Comparison of ENCODE assay signal across 17 mouse cellular contexts in the genomic region with DNA sequence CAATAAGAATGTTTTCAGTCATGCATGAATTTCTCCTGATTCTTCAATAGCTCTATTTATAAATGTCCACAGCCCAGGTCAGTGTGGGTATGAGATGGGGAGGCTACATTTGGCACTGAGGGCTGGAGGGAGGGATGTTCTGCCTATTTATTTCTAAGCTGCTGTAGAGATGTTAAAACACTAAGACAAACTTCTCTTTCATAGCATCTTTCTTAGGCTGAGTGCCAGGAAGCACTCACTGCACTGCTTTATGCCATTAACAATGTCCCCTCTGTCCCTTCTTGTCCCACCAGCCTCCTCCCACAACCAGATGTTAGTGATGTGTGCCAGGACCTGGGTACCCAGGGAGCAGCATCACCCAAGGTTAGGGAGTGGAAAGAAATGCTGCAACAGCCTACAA. TPM values are rescaled to one million over a fixed set of nuclear protein-coding genes. Genes with fewer than 3 reads are reported as not detected.
DNase-seq lines count a peak whose midpoint lies in the region; ATAC-seq and TF ChIP-seq lines count a peak whose summit lies in the region.
"Had no signal": no experiment of that assay in that cellular context is flagged by ENCODE, and none has a peak within 500 bp of the region (broad histone marks: within the 10 kb centered on the region; RNA-seq: fewer than 3 reads in every experiment).

No protein-coding gene starts in this region.

- TF ChIP-seq CTCF in midbrain, postnatal 0 days (IDR thresholded peaks at IDR 0.05): no peak
- TF ChIP-seq CTCF in layer of hippocampus, adult 2 months (conservative IDR thresholded peaks at IDR 0.05): no peak

- H3K4me3 ChIP-seq in midbrain, postnatal 0 days (ENCODE audit: low read depth, low read length): no peak overlapping the region
- H3K4me3 ChIP-seq in midbrain, embryonic 15.5 days: no peak overlapping the region
- no peak overlapping the region for H3K4me3 ChIP-seq in layer of hippocampus, adult 2 months
- H3K4me3 ChIP-seq in limb, embryonic 15.5 days: no peak overlapping the region
- H3K4me3 ChIP-seq in intestine, embryonic 16.5 days (ENCODE audit: low read length): no peak overlapping the region

- peak; percentile 31 for DNase-seq in cerebellum, adult 9-10 months
- DNase-seq in cerebellum, postnatal 36 days: no peak
- DNase-seq in midbrain, postnatal 0 days (ENCODE audit: low spot score): peak; percentile 80
- DNase-seq in layer of hippocampus, adult 2 months (ENCODE audit: low spot score in 2 of 2): peak; percentile 14 to 64
- DNase-seq in kidney, postnatal 4 days: no peak
- DNase-seq: embryo, embryonic 11 days; thymus, postnatal 36 days had no signal

- H3K4me2 ChIP-seq in midbrain, postnatal 0 days (ENCODE audit: low read depth, low read length, poor library complexity, severe bottlenecking): no peak overlapping the region
- H3K4me2 ChIP-seq in midbrain, embryonic 15.5 days: no peak overlapping the region
- no peak overlapping the region for H3K4me2 ChIP-seq in limb, embryonic 15.5 days
- no peak overlapping the region for H3K4me2 ChIP-seq in intestine, embryonic 16.5 days (ENCODE audit: low read depth, low read length)

- no peaks in the 10 kb centered on the region for H3K9me3 ChIP-seq in midbrain, postnatal 0 days (ENCODE audit: low read length)
- no peaks in the 10 kb centered on the region for H3K9me3 ChIP-seq in midbrain, embryonic 15.5 days
- H3K9me3 ChIP-seq in limb, embryonic 15.5 days: no peaks in the 10 kb centered on the region
- no peaks in the 10 kb centered on the region for H3K9me3 ChIP-seq in intestine, embryonic 16.5 days (ENCODE audit: control insufficient read depth, low read length)
- H3K9me3 ChIP-seq: G1E had no signal

- H3K9ac ChIP-seq in midbrain, postnatal 0 days (replicated peaks; ENCODE audit: low read length, poor library complexity, severe bottlenecking): no peak overlapping the region
- H3K9ac ChIP-seq in midbrain, embryonic 15.5 days: no peak overlapping the region
- H3K9ac ChIP-seq in limb, embryonic 15.5 days: no peak overlapping the region
- no peak overlapping the region for H3K9ac ChIP-seq in intestine, embryonic 16.5 days (ENCODE audit: low read depth, low read length)

- no peaks in the 10 kb centered on the region for H3K36me3 ChIP-seq in midbrain, postnatal 0 days (ENCODE audit: insufficient read depth, low read length)
- H3K36me3 ChIP-seq in midbrain, embryonic 15.5 days (replicated peaks): no peaks in the 10 kb centered on the region
- H3K36me3 ChIP-seq in limb, embryonic 15.5 days: no peaks in the 10 kb centered on the region
- H3K36me3 ChIP-seq in intestine, embryonic 16.5 days (ENCODE audit: control insufficient read depth, insufficient read depth, low read length): no peaks in the 10 kb centered on the region
- H3K36me3 ChIP-seq: G1E had no signal

- no peaks in the 10 kb centered on the region for H3K27me3 ChIP-seq in midbrain, postnatal 0 days (ENCODE audit: insufficient read depth, low read length)
- no peaks in the 10 kb centered on the region for H3K27me3 ChIP-seq in midbrain, embryonic 15.5 days (replicated peaks)
- no peaks in the 10 kb centered on the region for H3K27me3 ChIP-seq in limb, embryonic 15.5 days
- no peaks in the 10 kb centered on the region for H3K27me3 ChIP-seq in intestine, embryonic 16.5 days (replicated peaks; ENCODE audit: control insufficient read depth, insufficient read depth, low read length)

- no peaks in the 10 kb centered on the region for H3K4me1 ChIP-seq in midbrain, postnatal 0 days (ENCODE audit: insufficient read depth, low read length)
- H3K4me1 ChIP-seq in midbrain, embryonic 15.5 days: no peaks in the 10 kb centered on the region
- H3K4me1 ChIP-seq in limb, embryonic 15.5 days: no peaks in the 10 kb centered on the region
- H3K4me1 ChIP-seq in intestine, embryonic 16.5 days (ENCODE audit: control insufficient read depth, insufficient read depth, low read length): no peaks in the 10 kb centered on the region

- ATAC-seq in midbrain, postnatal 0 days (ENCODE audit: low FRiP score): peak; percentile 56; the same call in 1 of the 2 replicates
- ATAC-seq in midbrain, embryonic 15.5 days (replicated peaks): no peak
- peak; percentile 81 for ATAC-seq in limb, embryonic 15.5 days (ENCODE audit: insufficient number of reproducible peaks, low FRiP score, low TSS enrichment, low read depth)
- no peak for ATAC-seq in intestine, embryonic 16.5 days

- no peak overlapping the region for H3K27ac ChIP-seq in midbrain, postnatal 0 days (ENCODE audit: low read depth, low read length)
- H3K27ac ChIP-seq in midbrain, embryonic 15.5 days: no peak overlapping the region
- H3K27ac ChIP-seq in layer of hippocampus, adult 2 months: no peak overlapping the region; the same call in 1 of the 2 replicates
- H3K27ac ChIP-seq in limb, embryonic 15.5 days: no peak overlapping the region
- no peak overlapping the region for H3K27ac ChIP-seq in intestine, embryonic 16.5 days (ENCODE audit: low read length)

RNA-seq across cellular contexts. Expression of gene Gjc3, which starts 3.6 kb away (rescaled TPM):
- total RNA-seq in midbrain, postnatal 0 days (2014; rRNA removed): 2.6 and 3.8 TPM in 2 replicates
- 1.3 and 1.5 TPM in 2 replicates for polyA plus RNA-seq in midbrain, postnatal 0 days (2015; fragmentation: Nextera tagmentation; extraction: Ambion mirVana)
- 0.31 and 0.43 TPM in 2 replicates for polyA plus RNA-seq in midbrain, embryonic 15.5 days (2015; fragmentation: Nextera tagmentation; extraction: Ambion mirVana)
- 10 to 100 TPM; 23.1 to 24.3 TPM for total RNA-seq in layer of hippocampus, adult 2 months (2021)
- polyA plus RNA-seq in limb, embryonic 15.5 days (2015; fragmentation: Nextera tagmentation; extraction: Ambion mirVana): 0.40 and 0.67 TPM in 2 replicates
- polyA plus RNA-seq in intestine, embryonic 16.5 days (2015; fragmentation: Nextera tagmentation; extraction: Ambion mirVana): 0.34 and 0.50 TPM in 2 replicates
- polyA plus RNA-seq: forebrain, embryonic 11.5 days; G1E; liver, embryonic 16.5 days had no signal

RNA-seq across cellular contexts. Expression of gene Azgp1, which starts 14.8 kb away (rescaled TPM):
- total RNA-seq in midbrain, postnatal 0 days (2014; rRNA removed): not detected in 2 replicates
- not detected in 2 replicates for polyA plus RNA-seq in midbrain, postnatal 0 days (2015; fragmentation: Nextera tagmentation; extraction: Ambion mirVana)
- not detected in 2 replicates for polyA plus RNA-seq in midbrain, embryonic 15.5 days (2015; fragmentation: Nextera tagmentation; extraction: Ambion mirVana)
- not detected for total RNA-seq in layer of hippocampus, adult 2 months (2021)
- polyA plus RNA-seq in limb, embryonic 15.5 days (2015; fragmentation: Nextera tagmentation; extraction: Ambion mirVana): not detected in 2 replicates
- 0.34 and 0.37 TPM in 2 replicates for polyA plus RNA-seq in intestine, embryonic 16.5 days (2015; fragmentation: Nextera tagmentation; extraction: Ambion mirVana)
- total RNA-seq: G1E; layer of hippocampus, postnatal 14 days had no signal
- polyA plus RNA-seq: forebrain, embryonic 11.5 days; G1E; intestine, embryonic 14.5 days had no signal

RNA-seq across cellular contexts. Expression of gene Cyp3a13, which starts 45.1 kb away (rescaled TPM):
- not detected in 2 replicates for total RNA-seq in midbrain, postnatal 0 days (2014; rRNA removed)
- not detected in 2 replicates for polyA plus RNA-seq in midbrain, postnatal 0 days (2015; fragmentation: Nextera tagmentation; extraction: Ambion mirVana)
- not detected in 2 replicates for polyA plus RNA-seq in midbrain, embryonic 15.5 days (2015; fragmentation: Nextera tagmentation; extraction: Ambion mirVana)
- total RNA-seq in layer of hippocampus, adult 2 months (2021): under 1 TPM; 0.22 to 0.23 TPM
- polyA plus RNA-seq in limb, embryonic 15.5 days (2015; fragmentation: Nextera tagmentation; extraction: Ambion mirVana): 0.15 and 0.19 TPM in 2 replicates
- polyA plus RNA-seq in intestine, embryonic 16.5 days (2015; fragmentation: Nextera tagmentation; extraction: Ambion mirVana): 54.6 and 70.4 TPM in 2 replicates
- polyA plus RNA-seq: forebrain, embryonic 11.5 days; G1E had no signal

RNA-seq across cellular contexts. Expression of gene Smok3a, which starts 54.6 kb away (rescaled TPM):
- total RNA-seq in midbrain, postnatal 0 days (2014; rRNA removed): not detected in 2 replicates
- polyA plus RNA-seq in midbrain, postnatal 0 days (2015; fragmentation: Nextera tagmentation; extraction: Ambion mirVana): not detected in 2 replicates
- not detected in 2 replicates for polyA plus RNA-seq in midbrain, embryonic 15.5 days (2015; fragmentation: Nextera tagmentation; extraction: Ambion mirVana)
- not detected for total RNA-seq in layer of hippocampus, adult 2 months (2021)
- not detected in 2 replicates for polyA plus RNA-seq in limb, embryonic 15.5 days (2015; fragmentation: Nextera tagmentation; extraction: Ambion mirVana)
- polyA plus RNA-seq in intestine, embryonic 16.5 days (2015; fragmentation: Nextera tagmentation; extraction: Ambion mirVana): not detected in 2 replicates
- total RNA-seq: gastrocnemius, postnatal 4 days; layer of hippocampus, postnatal 14 days had no signal
- polyA plus RNA-seq: forebrain, embryonic 11.5 days; G1E; heart, postnatal 0 days; intestine, embryonic 14.5 days; liver, embryonic 16.5 days had no signal

RNA-seq across cellular contexts. Expression of gene Smok3b, which starts 54.7 kb away (rescaled TPM):
- not detected in 2 replicates for total RNA-seq in midbrain, postnatal 0 days (2014; rRNA removed)
- not detected in 2 replicates for polyA plus RNA-seq in midbrain, postnatal 0 days (2015; fragmentation: Nextera tagmentation; extraction: Ambion mirVana)
- polyA plus RNA-seq in midbrain, embryonic 15.5 days (2015; fragmentation: Nextera tagmentation; extraction: Ambion mirVana): not detected in 2 replicates
- not detected for total RNA-seq in layer of hippocampus, adult 2 months (2021)
- not detected in 2 replicates for polyA plus RNA-seq in limb, embryonic 15.5 days (2015; fragmentation: Nextera tagmentation; extraction: Ambion mirVana)
- not detected in 2 replicates for polyA plus RNA-seq in intestine, embryonic 16.5 days (2015; fragmentation: Nextera tagmentation; extraction: Ambion mirVana)
- total RNA-seq: G1E; gastrocnemius, postnatal 4 days; layer of hippocampus, postnatal 14 days had no signal
- polyA plus RNA-seq: forebrain, embryonic 11.5 days; G1E; heart, postnatal 0 days; intestine, embryonic 14.5 days; liver, embryonic 16.5 days had no signal

Comparison
In these comparisons a context has a peak if more than half of its experiments do, and no peak if none do; other contexts are left out.
1. DNase-seq: peak in cerebellum, adult 9-10 months (single experiment), midbrain, postnatal 0 days (single experiment) and layer of hippocampus, adult 2 months (2 of 2); none in cerebellum, postnatal 36 days (0 of 2) and kidney, postnatal 4 days (0 of 2).
2. ATAC-seq: peak in midbrain, postnatal 0 days (single experiment) and limb, embryonic 15.5 days (single experiment); none in midbrain, embryonic 15.5 days (single experiment) and intestine, embryonic 16.5 days (single experiment).
3. RNA of gene Cyp3a13, which starts 45.1 kb away (polyA plus RNA-seq): 54.6 to 70.4 TPM in intestine, embryonic 16.5 days; 0.15 to 0.19 TPM in limb, embryonic 15.5 days, not detected in midbrain, postnatal 0 days and not detected in midbrain, embryonic 15.5 days; every median in the first group is over 10 times any median in the second.